Mouse (Mus musculus) kidney, postnatal 10 days (tissue): Measurements from ENCODE around the gene Zfp629.

Source experiments
- DNase-seq: peaks from one replicate; pipeline ENCODE4 v3.0.0; 2021; ENCODE audit warnings: mixed read lengths

Zfp629 gene

DNA sequence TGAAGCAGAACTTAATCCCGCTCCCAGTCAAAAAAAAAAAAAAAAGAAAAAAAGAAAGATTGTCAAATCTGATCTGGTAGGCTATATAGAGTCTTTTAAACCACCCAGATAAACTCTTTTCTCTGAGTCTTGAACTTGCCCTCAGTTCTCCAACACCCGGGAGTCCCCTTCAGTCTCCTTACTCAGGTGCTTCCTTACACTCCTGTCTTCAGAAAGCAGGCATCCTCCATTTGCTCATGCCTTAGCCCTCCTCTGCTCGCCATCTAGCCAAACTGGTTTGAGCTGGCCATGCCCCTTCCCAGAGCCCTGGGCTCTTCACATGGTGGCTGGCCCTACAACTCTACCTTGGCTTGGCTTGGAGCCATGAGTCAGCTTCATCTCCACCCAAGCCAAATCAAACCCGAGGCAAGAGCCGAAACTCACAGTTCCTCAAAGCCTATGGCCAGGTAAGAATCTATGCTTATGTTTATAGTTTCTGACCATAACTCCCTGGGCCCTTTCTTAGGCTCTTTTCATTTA is 54.2 kb downstream of the Zfp629 start, which contains the start of gene Tmem265:
Gene Tmem265 (plus strand): TSS at position 51 of the 519 bp plus-strand sequence.
- DNase-seq: peak; percentile 37

- DNase-seq: no peak
Observed at GRCm38 (mm10) chr7:127560580-127560979, 55.0 kb downstream of the Zfp629 start.
